Mouse (Mus musculus): ENCODE measurements at regions not wholly inside any gene's neighbourhood (a gene's known extent, or its start where the extent isn't known, plus 50 kb on each side); places are given as distances from the start of the nearest gene placed in this dataset.

- TF ChIP-seq BHLHE40 (IDR thresholded peaks at IDR 0.05; ENCODE audit: borderline replicate concordance, low read depth, low read length), result no peak
- no peak for TF ChIP-seq SMC3 (IDR thresholded peaks at IDR 0.05; ENCODE audit: low read depth, low read length)
- no peak for TF ChIP-seq ZMIZ1 (IDR thresholded peaks at IDR 0.05; ENCODE audit: low read depth, low read length)
- TF ChIP-seq CTCF (IDR thresholded peaks at IDR 0.05 in 2 of 3, conservative IDR thresholded peaks at IDR 0.05 in 1 of 3; ENCODE audit: control insufficient read depth in 1 of 3, insufficient read depth in 1 of 3, low read depth in 2 of 3, low read length in 3 of 3, poor library complexity in 1 of 3, severe bottlenecking in 1 of 3), result no peak
- TF ChIP-seq NELFE (IDR thresholded peaks at IDR 0.05; ENCODE audit: low read depth, low read length), result no peak
- TF ChIP-seq ZC3H11A (IDR thresholded peaks at IDR 0.05; ENCODE audit: low read depth, low read length), result no peak
- no peak for TF ChIP-seq TAL1 (IDR thresholded peaks at IDR 0.05; ENCODE audit: low read length)
- no peak for TF ChIP-seq SIN3A (IDR thresholded peaks at IDR 0.05; ENCODE audit: low read length)
- TF ChIP-seq EP300 (IDR thresholded peaks at IDR 0.05; ENCODE audit: low read depth in 1 of 2, low read length in 2 of 2), result no peak
- no peak for TF ChIP-seq POLR2AphosphoS2 (IDR thresholded peaks at IDR 0.05; ENCODE audit: low read length)
- no peak for TF ChIP-seq KAT2A (conservative IDR thresholded peaks at IDR 0.05; ENCODE audit: low read depth, low read length)
- no peak for TF ChIP-seq MAX (IDR thresholded peaks at IDR 0.05; ENCODE audit: low read length)
- TF ChIP-seq USF1 (IDR thresholded peaks at IDR 0.05; ENCODE audit: low read depth, low read length), result no peak
Measured at GRCm38 (mm10) chr9:31649073-31649472, 184.8 kb upstream of the Tmem45b start.

Measured in MEL (cell line).